Mouse (Mus musculus) layer of hippocampus, adult 2 months (tissue): ENCODE measurements around the gene Iqcn. TPM values are rescaled to one million over a fixed set of nuclear protein-coding genes. Genes with fewer than 3 reads are reported as not detected.

ENCODE experiments used
- DNase-seq, 2 experiments: peaks; one replicate each; pipeline ENCODE4 v3.0.0; 2022; ENCODE audit warnings: low spot score in 2 of 2
- H3K27ac ChIP-seq: fragments of 200-600 bp; 2 replicates; pipeline ENCODE4 v1.8.1; 2022
- H3K4me3 ChIP-seq: fragments of 200-600 bp; 2 replicates; pipeline ENCODE4 v1.8.1; 2022; ENCODE audit warnings: mild to moderate bottlenecking
- CTCF ChIP-seq: fragments of 200-600 bp; conservative IDR thresholded peaks from 2 replicates; pipeline ENCODE4 v1.8.1; 2022; ENCODE audit warnings: antibody characterized with exemption, mild to moderate bottlenecking, moderate library complexity
- long read RNA-seq, 2 experiments: library from polyadenylated mRNA; stranded (forward); transcript quantifications; one replicate each; pipeline ENCODE4 v2.0.0; 2021; ENCODE audit warnings: borderline mapping rate in 2 of 2
- total RNA-seq, 2 experiments: library from RNA; stranded (reverse); gene quantifications; 2 replicates each; pipeline ENCODE4 v1.2.3; 2021

Iqcn gene
- total RNA-seq, result under 1 TPM; 0.07 to 0.08 TPM
- long read RNA-seq, experiment 1, partial matches to known transcripts, result 0 of 1 reads
- long read RNA-seq, experiment 1, other reads (novel, unspliced or antisense), result 1 of 1 reads
- long read RNA-seq, experiment 2, result 0 reads

DNA sequence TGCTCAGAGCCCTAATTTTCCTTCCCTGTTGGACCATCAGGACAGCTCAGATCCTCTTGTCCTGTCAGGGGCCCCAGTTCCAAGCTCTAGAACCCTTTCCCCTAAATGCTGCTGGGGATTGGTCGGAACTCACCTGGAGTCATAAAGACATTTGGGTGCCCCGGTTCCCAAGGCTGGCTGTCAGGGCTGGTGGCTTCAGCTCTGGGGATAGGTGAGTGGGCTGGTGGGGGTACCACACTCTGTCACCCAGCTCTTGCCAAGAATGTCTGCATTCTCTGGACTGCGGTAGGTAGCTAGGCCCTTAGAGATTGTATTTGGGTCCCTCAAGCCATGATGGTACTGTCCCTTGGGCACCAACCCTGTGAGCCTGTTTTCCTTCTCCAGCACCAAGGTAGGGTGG lies at the start of gene Iqcn:
TSS of gene Iqcn (plus strand) at position 171 of the 400 bp plus-strand sequence.
- Histone ChIP-seq H3K27ac (peak within 1 kb of the TSS; percentile 64), H3K4me3 (no peak within 1 kb of the TSS)
- DNase-seq, result no peak

DNA sequence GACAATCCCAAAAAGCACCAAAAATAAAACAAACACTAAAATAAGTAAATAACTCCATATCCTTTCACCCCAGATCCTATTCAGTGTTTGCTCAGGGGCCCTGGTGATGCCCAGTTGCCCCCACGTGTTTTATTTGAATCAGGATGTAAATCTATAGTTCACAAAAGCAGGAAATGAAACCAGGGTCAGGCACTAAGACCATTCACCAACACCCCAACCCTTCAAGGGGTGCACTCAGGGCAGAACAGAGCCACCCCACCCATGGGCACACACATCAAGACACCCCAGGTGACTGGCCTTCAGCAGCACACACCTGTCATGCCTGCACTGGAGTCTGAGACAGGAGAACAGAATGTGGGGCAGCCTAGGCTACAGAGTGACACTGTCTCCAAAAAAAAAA lies 49.1 kb upstream of the Iqcn start:
- Histone ChIP-seq H3K4me3 (no peak overlapping the region), H3K27ac (no peak overlapping the region)
- no peak for TF ChIP-seq CTCF
- no peak for DNase-seq

More for the DNA sequence above, at the start of gene Iqcn:
- TF ChIP-seq CTCF, result no peak

DNA sequence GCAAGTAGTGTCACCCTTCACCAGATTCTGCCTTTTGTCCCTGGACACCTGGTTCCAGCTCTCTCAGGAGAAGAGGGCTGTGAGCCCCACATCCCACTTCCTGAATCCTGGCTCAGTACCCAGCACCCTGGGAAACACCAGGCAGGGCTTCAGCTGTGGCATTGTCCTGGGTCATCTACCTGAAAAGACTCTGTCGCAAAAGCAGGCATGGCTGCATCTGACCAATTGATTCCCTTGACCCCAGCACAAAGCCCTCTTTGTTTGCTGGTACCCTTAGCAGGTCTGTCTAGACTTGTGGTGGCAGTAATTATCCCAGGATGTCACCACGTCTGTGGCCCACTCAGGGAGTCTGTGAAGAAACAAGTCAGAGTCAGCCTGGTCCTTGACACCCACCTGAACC lies 47.8 kb upstream of the Iqcn start:
- H3K4me3 ChIP-seq, result no peak overlapping the region
- H3K27ac ChIP-seq, result peak overlapping the region; percentile 48; the same call in 1 of the 2 replicates
- DNase-seq, result no peak
- TF ChIP-seq CTCF, result no peak

DNA sequence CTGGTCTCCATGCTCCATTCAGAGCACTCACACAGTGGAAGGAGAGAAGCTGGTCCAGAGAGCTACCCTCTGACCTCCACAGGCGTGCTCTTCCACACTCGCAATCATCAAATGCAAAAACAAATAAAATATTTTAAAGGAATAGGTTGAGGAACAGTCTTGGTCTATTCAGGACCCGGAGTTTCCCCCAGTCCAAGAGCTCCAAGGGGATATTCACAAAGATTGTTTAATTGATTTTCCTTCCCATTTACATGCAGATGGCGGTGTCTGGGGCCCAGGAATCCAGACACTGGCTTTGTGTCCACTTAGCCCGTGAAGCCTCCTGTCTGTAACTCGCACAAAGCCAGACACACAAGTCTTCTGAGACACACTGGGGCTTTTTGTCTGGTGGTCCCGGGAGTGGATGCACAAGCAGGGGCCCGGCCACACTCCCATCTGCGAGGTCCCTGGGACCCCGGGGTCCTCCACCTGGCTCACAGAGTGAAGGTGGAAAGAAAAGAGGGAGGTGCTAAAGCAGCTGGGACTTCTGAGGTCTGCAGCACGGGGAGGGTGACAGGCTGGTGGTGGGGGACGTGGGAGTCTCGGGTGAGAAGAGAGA lies 47.0 kb upstream of the Iqcn start:
- no peak for DNase-seq
- H3K4me3 ChIP-seq, result no peak overlapping the region
- H3K27ac ChIP-seq, result peak overlapping the region; percentile 48
- TF ChIP-seq CTCF, result no peak

DNA sequence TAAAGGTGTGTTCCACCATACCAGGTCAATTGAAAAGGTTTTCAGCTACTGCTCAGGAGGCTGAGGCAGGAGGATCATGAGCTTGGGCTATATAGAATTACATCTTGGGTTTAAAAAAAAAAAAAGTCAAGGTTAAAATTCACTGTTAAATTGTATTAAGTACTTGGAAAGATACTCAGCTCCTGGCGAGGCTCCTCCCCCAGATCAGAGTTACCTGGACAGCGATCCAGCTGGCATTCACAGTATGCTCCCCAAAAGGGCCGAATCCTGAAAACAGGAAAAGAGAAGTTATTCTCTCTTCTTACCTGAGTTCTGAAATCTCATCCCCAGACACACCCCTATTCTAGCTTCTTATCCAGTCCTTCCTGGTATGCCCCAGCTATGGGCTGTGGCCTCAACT lies 46.0 kb upstream of the Iqcn start:
- TF ChIP-seq CTCF, result no peak
- no peak for DNase-seq
- no peak overlapping the region for H3K4me3 ChIP-seq
- H3K27ac ChIP-seq, result peak overlapping the region; percentile 48; the same call in 1 of the 2 replicates

DNA sequence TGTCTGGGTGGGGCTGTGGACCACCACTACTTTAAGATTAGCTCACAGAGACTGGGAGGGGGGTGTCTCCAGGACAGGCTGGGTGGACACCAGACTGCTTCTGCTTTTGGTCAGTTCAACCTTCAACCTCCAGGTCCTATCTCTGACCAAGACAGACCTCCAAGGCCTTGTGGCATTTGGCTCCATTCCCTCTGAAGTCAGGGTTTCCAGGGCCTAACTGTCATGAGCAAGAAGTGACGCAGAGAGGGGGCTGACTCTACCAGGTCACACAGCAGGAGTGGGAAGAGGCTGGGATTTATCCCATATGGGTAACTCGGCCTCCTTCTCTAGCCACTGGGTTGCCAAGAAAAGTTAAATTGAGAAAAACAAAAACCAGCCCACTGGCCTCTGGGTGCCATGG lies 45.5 kb upstream of the Iqcn start:
- TF ChIP-seq CTCF, result no peak
- no peak for DNase-seq
- no peak overlapping the region for H3K4me3 ChIP-seq
- H3K27ac ChIP-seq, result peak overlapping the region; percentile 48; the same call in 1 of the 2 replicates

DNA sequence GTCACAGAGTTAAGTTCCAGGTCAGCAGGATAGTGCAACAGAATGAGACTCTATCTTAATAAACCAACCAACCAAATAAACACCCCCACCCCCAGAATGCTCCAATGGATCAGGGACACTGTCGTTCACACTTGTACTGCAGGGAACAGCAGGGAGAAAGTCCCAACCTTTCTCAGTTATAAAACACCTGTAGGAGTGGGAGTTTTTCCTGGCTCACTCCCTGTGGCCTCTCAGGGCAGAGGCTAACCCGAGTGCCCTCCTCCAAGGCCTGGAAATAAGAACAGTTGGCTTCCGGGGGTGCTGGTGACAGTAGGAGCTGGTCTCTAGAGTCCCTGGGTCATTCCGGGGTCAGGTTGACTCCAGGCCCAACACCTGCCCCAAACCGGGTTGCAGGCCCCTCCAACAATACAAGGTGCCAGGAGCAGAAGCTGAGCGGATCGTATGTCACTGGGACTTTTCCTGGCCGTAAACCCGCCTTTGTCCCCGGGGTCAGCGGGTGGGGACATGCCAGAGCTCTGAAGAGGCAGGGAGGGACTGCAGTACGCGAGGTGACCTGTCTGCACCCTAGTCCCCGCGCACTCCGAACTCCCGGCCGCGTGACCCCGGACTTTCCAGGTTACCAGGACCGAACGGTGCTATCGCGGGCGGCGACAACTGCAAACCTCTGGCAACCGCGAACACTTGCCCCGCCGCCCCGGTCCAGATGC lies 44.2 kb upstream of the Iqcn start:
- Histone ChIP-seq H3K4me3 (peak overlapping the region; percentile 92), H3K27ac (peak overlapping the region; percentile 85)
- no peak for TF ChIP-seq CTCF
- no peak for DNase-seq

DNA sequence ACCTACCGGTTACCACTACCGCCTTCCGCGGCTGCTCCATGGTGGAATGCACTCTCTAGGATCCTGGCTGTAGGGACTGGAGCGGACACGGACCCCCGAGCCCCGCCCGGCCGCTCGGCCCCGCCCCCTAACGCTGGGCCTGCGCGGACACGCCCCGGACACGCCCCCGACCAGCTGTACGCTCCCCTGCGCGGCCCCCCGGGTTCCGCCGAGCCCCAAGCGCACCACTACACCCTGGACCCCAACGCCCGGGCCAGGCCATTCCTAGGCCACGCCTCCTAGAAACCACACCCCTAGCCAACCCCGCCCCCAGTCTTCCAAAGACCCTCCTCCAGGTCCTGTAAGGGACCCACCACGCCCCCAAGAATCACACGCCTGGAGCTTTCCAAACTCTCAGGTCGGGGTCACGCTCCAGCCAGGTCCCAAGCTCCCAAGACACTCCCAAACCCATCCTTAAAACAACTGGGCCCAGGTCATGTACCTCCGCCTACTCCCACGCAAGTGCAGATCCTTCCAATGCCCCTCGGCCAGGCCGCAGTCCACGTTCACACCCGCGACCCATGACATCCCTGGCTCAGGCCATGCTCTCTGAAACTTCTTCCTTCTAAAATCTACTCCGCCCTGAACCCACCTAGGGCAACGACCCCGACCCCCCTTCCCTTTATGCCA lies 43.5 kb upstream of the Iqcn start:
- peak; percentile 67 to 79 for DNase-seq
- TF ChIP-seq CTCF, result no peak; the same call in 1 of the 2 replicates
- peak overlapping the region; percentile 92 for H3K4me3 ChIP-seq
- peak overlapping the region; percentile 85 for H3K27ac ChIP-seq

DNA sequence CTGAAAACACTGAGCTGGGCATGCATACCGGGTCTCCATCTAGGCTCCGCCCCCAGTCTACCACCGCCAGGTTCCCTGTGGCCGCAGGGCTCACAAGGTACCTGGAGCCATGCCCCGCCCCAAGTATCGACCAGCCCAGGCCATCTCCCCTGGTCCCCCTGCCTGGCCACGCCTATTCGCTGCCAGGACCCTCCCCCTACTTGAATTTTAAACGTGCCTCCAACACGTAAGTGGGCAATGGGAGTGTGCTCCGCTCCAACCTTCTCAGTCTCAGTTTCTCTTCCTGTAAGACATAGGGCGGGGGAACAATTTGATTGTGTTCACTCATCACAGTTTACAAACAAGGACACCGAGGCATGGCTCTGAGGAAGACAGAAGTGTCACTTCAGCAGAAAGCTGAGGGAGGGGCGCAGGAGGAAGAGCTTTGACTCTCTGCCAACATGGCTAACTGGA lies 43.0 kb upstream of the Iqcn start, which contains the start of gene Pgpep1:
TSS of gene Pgpep1 (minus strand) at position 116 of the 453 bp plus-strand sequence.
- H3K27ac ChIP-seq, result peak within 1 kb of the TSS; percentile 85
- DNase-seq, result no peak

DNA sequence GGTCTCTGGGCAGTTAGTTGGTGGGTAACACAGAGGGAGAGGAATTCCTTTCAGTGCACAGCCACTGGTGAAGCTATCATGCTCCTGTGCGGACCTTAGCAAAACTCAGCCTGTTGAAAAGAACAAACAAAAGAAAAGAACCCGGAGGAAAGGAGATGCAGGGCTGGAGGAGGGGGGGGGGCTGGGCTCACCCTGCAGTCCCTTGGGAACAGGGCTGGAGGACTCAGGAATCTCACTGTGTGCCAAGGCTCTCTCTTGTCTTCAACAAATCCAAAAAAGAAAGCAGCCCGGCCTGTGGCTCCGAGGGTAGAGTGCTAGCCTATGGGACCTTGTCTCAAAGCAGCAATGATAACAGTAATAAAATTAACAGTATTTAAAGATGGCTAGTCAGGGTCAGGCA lies 39.6 kb upstream of the Iqcn start:
- DNase-seq, result no peak
- H3K27ac ChIP-seq, result peak overlapping the region; percentile 65; the same call in 1 of the 2 replicates
- no peak for TF ChIP-seq CTCF
- no peak overlapping the region for H3K4me3 ChIP-seq

More for the DNA sequence above, 43.0 kb upstream of the Iqcn start, which contains the start of gene Pgpep1:
- peak within 1 kb of the TSS; percentile 92 for H3K4me3 ChIP-seq
- no peak for TF ChIP-seq CTCF

DNA sequence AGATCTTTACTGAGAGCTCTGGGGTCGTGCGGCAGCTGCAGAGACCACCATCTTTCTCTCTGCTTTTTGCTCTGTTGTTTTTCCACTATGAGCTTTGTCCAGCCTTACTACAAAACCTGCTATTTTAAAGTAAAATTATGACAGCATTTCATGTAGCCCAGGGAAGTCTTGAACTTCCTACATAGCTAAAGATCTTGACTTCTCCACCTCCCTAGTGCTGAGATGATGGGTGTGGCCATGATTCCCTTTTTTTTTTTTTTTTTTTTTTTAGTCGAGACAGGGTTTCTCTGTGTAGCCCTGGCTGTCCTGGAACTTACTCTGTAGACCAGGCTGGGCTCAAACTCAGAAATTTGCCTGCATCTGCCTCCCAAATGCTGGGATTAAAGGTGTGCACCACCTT lies 38.6 kb upstream of the Iqcn start:
- Histone ChIP-seq H3K27ac (no peak overlapping the region), H3K4me3 (no peak overlapping the region)
- DNase-seq, result no peak
- no peak for TF ChIP-seq CTCF

DNA sequence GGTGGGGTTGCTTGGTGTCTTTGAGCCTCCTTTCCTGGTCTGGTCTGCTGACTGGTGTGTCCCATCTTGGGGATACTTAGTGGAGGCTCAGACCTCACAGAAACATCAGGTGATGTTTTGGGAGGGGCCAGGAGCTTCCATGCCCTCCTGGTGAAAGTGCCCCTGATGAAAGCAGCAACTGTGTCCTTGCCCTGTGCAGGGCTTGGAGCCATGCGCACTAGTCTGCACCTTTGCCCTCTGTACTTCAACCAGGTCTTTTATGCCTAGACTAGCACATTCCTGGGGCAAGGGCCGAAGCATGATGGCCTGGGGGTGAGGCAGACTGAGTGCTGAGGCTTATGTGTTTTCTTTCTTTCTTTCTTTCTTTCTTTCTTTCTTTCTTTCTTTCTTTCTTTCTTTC lies 37.7 kb upstream of the Iqcn start:
- Histone ChIP-seq H3K27ac (no peak overlapping the region), H3K4me3 (no peak overlapping the region)
- TF ChIP-seq CTCF, result no peak
- no peak for DNase-seq

DNA sequence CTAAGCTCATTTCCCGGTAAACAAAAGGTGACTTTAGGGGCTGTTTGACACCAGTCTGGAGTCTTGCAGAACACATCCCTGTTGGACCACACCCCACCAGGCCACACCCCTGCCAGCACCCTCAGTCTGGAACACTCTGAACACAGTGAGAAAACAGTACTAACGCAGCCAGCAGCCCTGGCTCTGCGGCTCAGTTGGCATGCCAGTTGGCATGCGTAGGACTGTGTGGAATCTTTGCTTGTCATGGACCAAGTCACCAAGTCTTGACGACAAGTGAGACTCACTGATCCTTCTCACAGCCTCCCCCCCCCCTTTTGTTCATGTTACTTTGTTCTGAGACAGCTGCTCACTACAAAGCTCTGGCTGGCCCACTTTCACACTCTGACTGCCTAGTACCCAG lies 36.2 kb upstream of the Iqcn start:
- TF ChIP-seq CTCF, result no peak
- H3K27ac ChIP-seq, result peak overlapping the region; percentile 43; the same call in 1 of the 2 replicates
- peak; percentile 53 to 80 for DNase-seq

More for the DNA sequence above, 36.2 kb upstream of the Iqcn start:
- no peak overlapping the region for H3K4me3 ChIP-seq
